Mouse (Mus musculus): ENCODE measurements around the gene Gm11492.
A peak's percentile ranks its signal among the peaks of the same experiment; 100 is the strongest.

Gene Gm11492

DNA sequence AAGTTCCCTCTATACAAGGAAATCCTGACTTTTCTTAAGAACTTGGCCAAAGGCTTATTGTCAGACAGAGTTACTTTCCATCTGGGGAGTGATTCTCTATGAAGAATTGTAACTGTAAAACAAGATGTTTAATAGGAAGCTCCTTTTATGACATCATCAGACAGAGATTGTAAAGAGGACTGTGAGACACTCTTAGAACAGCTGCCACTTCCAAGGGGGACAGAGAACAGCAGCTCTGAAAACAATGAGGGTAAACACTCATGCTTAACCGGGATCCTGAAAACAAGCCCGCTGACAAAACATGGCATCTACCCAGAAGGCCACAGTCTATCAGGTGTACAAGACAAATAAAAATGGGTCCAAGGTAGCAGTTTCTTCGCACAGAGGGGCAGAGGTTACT, at the start of gene Gm11492:
Gene Gm11492, plus strand, starts transcription at position 153 of the 400 bp plus-strand sequence.
- DNase-seq, result no peak

DNA sequence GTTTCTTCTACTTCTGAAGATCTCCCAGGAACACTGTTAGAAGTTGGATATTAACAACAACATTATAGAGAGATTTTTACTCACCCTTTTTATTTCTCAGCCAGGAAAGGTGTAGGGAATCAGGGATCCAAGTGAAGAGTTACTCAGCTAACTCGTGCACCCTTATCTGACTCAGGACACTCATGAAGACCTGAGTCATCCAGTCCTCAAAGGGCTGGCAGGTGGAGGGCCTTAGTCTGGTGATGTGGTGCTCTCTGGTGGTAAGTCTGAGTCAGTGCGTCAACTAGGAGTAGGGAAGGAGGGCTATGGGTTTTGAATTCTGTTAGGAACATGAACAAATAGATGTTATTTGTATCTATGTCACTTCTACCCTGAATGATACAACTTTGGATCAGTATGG, 47.2 kb upstream of the Gm11492 start:
- peak; percentile 7 for DNase-seq

DNA sequence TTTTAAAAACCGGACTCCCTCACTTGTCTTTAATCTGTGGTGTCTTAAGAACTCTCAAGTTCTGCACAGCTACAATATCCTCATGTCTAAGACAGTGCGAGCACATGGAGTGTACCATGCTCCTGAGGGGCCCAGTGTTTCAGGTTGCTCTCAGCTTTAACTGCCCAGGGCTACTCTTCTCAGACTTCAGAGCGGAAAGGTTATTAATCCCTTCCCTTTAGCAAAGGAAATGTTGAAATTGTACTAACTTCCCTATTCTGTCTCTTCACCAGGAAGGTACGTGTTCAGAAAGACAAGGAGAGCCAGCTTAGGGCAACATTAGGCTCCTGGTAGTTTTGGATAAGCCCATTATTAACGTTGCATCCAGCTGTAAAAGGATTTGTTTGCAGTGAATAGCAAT, 43.0 kb upstream of the Gm11492 start:
- DNase-seq, result no peak

DNA sequence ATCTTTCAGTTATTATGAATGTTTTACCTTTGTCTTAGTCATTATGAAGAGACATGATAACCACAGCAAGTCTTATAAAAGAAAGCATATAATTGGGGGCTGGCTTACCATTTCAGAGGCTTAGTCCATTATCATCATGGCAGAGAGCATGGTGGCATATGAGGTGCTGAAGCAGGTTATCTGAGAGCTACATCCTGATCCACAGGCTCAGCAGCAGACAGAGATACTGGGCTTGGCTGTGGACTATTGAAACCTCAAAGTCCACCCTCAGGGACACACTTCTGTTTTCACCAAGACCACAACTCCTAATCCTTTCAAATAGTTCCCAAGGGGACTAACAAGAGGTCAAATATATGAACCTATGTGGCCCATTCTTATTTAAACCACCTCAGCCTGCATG, 42.5 kb upstream of the Gm11492 start:
- no peak for DNase-seq

DNA sequence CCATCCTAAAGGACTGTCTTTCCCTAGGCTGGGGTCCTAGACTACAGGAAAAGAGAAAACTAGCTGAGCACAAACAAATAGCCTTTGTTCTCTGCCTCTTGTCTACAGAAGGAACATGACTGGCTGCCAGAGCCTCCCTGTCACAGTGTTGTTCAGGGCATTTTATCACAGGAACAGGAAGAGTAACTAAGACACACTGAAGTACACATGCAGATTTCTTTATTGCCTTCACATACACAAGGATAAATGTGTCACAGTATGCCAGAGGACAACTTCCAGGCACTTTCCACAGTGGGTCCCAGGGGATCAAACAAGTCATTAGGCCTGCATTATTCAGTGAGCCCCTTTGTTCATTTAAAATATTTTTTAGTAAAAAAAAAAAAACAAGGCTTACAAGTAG, 41.7 kb upstream of the Gm11492 start:
- no peak for DNase-seq

DNA sequence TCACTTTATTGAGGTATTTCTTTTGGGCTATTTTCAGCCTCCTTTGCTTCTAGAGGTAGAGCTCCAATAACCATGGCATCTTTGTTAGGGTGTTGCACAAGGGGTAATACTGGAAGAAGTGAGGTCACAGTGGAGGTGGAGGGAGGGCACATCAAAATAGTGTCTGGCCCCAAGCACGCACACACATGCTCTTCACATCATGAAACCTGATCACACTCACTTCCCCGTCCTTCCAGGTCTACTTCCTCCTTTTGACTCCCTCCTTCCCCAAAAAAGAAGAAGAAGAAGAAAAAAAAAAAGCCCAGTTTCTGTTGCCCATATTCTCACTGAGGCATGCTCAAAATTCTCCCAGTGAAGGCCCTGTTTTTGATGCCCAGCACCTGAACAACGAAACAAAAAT, 39.1 kb upstream of the Gm11492 start:
- no peak for DNase-seq

DNA sequence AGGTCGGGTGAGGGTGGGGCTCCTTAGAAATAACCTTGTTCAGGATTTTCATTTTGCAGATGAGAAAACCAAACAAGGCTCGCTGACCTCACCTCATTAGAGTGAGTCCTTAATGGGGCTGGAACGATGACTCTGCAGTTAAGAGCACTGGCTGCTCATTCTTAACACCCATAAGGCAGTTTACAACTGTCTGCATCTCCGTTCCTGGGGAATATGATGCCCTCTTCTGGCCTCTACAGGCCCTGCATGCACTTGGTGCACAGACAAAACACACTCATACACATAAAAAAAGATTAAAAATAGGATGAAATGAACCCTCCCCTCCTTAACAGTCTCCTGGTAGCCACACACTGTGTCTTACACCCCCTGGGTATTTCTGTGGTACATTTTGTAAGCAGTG, 38.5 kb upstream of the Gm11492 start:
- DNase-seq, result no peak

DNA sequence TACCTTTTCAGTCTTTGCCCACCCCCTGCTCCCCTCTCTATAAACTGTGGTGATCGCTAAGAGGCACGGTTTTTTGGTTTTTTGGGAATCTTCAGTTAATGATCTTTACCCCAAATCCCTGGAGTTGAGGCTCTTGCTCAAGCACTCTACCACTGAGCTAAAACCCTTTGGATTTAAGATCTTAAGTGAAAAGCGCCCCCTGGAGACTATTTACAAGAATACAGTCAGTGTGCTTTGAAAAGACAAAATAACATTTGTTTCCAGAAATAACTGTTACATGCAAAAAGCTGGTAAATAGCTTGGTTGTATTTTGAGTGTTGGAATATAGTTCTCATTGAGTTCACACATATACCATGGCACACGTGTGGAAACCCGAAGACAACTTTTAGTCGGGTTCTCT, 34.8 kb upstream of the Gm11492 start:
- no peak for DNase-seq

DNA sequence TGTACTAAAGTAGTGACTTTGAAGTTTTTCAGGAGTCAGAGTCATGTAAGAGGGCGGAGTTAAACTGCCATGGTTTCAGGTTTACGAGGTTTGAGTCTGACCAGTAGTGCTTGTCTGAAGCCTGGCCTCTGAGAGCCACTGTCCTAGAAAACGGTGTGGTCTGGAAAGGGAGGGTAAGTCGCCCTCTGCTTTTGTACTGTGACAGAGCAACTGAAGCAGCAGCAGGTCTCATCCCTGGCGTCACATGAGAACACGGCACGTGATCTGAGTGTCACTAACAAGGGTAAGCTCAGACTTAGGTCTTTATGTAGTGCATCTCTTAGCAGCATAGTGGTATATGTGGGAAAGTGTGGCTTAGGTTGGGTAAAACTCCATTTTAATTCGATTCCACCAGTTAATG, 24.2 kb upstream of the Gm11492 start:
- no peak for DNase-seq

DNA sequence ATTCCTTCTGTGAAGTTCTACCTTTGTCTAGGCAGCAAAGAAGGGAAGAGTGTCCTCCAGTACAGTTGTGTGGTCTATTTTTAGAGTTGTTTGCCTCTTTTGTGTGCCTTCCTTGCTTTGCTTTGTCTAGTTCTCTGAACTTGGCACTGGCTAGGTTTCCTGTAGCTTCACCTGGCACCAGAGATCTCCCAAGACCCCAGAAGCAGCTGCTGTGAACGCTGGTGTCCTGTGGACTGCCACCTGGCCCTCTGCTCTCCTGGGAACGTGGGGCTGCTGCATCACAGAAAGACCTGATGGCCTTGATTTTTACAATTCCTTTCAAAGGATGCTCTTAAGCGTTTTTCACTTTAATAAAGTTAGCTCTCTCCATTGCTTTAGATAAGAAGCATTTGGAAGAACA, 23.5 kb upstream of the Gm11492 start:
- no peak for DNase-seq

DNA sequence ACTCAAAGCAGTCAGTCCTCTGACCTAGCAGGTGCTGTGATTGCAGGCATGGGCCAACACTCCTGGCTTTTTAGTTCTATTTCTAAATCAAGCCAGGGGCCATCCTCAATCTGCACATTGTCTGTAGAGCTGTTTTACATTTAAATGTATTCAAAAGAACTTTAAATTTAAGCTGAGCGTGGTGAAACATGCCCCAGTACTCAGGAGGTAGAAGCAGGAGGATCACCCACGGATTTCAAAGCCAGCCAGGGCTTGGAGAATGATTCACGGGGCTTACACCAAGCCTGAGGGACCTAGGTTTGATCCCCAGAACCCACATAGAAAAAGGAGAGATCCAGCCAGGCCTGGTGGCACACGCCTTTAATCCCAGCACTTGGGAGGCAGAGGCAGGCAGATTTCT, 13.1 kb upstream of the Gm11492 start:
- DNase-seq, result no peak

DNA sequence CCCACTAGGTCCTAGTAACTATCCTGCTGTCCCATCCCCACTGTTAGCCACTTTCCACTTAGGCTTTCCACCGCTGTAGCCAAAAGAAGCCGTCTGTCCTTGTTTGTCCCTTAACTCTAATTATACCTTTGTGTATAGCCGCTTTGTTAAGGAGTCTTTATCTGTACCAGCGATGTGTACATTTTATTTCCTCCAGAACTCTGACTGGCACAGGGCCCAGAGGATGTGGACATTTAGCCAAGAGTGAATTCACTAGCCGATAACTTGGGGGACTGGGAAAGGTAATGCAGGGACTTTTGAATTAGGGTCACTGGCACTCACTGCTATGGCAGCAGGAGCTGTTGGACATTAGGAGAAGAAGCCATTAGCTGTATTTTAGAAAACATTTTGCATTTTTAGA, 12.1 kb upstream of the Gm11492 start:
- no peak for DNase-seq

DNA sequence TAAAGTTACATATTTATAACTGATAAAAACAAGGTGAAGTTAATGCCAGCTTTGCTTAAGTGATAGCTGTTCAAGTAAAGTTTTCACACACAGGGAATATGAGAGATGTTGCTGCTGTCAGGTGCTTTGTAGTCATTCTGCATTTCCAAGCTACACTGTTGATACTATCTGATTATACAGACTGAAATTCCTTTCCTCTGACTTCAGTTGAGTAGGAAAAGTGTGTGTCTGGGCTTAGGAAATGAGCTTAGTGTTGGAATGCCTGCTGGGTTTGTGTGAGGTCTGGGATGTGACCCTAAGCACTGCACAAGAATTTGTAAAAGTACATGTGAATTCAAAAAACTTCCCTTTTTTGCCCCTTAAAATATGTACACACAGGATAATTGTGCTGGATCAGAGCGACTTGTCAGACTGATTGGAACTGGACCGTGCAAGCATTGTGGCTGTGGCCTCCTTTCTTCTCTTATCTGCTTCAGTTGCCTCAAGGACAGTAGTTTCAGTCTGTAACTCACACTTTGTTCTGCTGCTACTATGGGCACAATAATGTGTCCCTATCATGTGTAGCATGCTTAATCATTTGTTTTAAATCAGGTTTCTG, 11.2 kb upstream of the Gm11492 start:
- no peak for DNase-seq

DNA sequence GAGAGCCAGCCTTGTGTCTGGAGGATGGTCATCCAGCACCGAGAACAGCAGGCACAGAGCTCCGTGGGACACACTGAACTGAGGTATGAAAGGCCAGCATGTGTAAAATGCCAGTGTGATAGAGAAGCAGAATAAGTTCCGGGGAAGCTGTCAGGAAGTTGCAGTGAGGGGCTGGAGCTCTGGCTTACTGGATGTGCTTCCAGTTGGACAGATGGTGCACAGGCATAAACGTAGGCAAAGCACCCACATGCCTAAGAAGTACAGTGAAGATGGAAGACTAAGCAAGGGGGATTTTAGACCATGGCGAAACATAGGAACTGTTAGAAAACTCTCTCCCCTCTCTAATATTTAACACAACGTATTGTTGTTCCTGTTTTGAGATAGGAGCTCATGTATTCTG, 5.2 kb upstream of the Gm11492 start:
- DNase-seq, result no peak

DNA sequence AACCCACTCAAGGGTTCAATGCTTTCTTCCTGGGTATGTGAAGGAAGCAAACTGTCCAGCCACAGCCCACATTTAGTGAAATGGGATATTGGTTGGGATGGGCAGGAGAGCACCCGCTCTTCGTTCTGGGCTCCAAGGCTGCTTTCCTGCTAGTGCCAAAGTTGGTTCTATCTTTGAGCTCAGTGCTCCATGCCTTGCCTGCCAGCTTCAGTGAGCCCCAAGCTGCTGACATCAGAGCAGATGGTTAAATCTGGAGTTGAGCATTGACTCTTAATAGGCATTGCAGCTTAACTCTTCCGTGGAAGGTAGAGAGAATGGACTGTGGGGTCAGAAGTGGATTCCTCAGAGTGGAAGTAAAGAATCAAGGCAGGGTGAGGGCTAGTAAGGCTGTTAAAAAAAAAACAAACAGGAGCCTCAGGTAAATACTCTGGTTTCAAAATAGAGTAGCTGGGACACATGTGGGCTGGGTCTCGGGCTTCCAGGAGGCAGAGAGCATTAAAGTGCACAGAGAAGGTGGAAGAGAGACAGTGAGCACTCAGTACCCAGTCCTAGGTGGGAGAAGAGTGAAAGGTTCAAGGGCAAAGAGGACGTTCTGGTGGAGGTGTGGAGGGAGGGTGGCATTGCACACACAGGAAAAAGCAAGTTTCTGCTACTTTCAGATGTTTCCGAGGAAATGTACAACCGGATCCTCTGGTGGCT, 2.0 kb downstream of the Gm11492 start, which contains the start of gene Sept4:
Gene Sept4, plus strand, starts transcription at position 649 of the 699 bp plus-strand sequence.
- no peak for DNase-seq

DNA sequence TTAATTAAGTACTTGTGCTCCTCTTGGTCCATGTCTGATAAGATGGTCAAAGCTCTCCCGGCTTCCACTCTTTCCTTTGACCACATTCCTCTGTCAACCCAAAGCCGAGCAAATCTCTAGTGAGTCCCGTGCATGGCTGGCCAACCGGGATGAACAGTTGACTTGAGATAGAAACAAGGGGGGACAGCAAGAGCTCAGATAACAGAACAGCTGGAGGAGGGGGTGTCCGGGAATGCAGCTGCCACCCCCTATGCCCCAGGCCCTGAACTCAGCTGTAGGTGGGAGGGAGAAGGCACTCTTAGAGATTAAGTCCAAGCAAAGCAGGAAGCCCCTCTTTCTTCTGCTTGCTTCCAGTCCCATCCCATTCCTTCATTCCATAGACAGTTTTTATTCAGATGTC, 4.3 kb downstream of the Gm11492 start:
- no peak for DNase-seq

DNA sequence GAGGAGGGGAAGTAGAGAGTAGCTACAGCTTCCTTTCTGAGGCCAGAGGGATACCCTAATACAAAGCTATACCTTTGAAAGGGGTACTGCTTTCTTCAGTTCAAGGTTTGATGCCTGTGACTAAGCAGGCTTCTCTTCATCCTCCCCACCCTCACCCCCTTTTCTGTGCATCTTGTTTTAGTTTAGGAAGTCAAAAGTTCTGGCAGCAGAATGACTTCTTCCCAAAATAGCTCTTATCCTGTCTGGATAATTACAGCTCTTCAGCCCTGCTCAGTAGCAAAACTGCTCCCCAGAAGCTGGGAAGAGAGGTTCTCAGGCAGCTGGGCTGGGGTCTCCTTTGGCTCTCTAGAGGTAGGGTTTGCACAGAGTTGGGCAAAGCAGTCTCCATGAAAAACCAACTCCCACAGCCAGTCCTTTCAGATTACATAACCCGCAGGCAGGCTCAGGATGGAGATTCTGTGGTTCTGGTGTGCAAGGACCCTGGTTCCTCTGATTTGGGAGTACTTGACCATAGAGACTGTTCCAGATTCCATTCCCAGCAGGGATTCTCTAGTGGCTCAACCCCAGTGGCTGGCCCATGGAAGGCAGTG, 5.0 kb downstream of the Gm11492 start:
- no peak for DNase-seq

DNA sequence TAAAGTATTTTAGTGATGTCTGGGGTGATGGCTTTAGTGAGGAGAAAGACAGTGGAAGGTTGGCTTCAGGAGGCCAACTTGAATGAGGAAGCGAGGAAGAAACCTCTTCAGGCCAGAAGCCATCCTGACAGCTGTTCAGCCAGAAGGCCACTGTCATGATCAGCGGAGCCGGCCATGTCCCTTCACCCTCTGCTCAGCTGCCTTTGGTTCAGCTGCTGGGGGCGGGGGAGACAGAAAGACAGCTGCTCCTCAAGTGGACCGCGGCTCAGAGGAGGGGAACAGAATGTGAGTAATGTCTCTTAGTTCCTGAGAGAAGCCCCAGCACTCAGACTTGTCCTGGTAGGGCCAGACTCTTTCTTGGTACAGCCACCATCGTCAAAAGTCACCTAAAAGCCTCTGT, 7.3 kb downstream of the Gm11492 start:
- DNase-seq, result no peak

DNA sequence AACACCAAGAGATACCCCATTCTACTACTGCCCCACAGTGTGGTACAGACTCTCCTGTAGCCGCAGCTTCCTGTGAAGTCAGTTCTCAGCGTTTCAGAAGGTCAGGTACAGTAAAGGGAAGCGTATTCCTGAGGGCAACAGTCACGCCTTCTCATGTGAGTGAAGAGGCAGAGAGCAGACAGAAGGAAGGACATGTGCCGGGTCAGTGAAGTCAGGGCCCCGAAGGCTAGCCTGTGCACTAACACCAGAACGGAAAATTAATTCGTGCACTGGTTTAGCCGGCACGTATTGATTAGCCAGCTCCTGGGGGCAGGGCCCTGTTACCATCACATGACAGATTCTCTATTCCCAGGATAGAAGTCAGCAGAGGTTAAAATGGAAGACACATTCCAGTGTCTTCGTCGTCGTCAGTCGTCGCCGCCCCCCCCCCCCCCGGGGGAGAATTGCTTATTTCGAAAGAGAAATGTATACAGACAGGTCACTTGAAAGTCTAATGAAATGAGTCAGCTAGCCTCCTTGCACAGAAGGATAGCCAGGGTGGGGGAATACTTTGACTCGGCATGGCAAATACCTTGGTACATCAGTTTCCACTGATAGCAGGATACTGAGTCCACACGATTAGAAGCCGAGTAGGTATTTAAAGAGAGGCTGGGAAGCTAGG, 8.2 kb downstream of the Gm11492 start:
- DNase-seq, result no peak

DNA sequence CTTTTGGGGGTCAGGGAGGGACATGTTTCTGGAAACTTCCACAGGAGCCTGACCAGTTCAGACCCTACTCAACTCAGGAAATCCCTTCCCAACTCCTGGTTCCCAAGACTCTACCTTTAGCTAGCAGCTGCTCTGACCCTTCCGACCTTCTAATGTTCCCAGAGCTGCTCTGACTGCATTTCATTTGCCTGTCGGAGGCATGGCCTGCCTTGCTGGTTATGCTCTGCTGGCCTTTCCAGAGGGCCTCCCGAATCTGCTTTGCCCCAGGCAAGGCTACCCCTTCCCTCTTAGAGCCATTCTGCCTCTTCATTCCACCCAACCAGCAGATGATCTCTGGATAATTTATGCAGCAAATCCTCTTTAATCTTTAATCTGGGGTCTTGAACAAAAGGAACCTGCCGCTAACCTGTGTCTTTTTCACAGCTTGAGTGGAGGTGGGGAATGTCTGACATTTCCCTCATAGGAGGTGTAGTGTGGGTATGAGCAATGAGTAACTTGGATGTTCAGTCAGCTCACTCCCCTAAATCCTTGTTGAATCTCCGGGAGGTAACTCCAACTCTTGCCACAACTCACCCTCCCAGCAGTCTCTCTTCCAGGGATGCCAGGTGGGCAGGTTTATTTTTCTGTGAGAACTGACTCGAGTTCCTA, 11.3 kb downstream of the Gm11492 start:
- no peak for DNase-seq

DNA sequence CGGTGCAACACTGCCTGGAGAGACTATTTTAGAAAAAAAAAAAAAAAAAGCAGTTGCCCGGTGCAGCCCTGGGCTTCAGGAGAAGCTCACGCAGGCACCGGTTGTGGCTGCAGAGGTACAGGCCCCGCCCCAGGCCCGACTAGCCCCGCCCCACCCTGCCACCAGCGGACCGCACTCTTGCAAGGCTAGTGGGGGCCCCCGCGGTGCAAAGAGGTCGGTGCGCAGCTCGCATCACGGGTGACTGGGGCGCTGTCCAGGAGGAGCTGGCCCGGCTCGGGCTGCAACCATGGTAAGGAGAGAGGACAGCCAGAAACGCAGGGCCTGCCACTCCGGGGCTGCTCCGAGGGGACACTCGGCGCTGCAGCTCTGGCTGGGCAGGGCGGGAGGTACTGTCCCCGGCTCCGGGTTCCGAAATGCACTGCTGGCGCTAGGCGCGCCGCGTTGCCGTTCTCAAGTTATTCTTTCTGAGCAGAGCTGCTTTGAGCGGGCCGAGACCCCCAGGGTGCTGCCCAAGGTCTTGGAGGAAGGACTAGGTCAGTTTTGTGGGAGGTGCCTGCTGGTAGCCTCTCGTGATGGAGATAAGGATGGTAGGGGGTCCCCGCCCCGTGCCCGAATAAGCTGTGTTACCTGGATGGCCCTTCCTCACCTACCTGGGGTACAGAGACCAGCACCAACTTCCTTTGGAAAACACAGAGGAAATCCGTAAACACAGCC, 12.0 kb downstream of the Gm11492 start:
- DNase-seq, result peak; percentile 63

DNA sequence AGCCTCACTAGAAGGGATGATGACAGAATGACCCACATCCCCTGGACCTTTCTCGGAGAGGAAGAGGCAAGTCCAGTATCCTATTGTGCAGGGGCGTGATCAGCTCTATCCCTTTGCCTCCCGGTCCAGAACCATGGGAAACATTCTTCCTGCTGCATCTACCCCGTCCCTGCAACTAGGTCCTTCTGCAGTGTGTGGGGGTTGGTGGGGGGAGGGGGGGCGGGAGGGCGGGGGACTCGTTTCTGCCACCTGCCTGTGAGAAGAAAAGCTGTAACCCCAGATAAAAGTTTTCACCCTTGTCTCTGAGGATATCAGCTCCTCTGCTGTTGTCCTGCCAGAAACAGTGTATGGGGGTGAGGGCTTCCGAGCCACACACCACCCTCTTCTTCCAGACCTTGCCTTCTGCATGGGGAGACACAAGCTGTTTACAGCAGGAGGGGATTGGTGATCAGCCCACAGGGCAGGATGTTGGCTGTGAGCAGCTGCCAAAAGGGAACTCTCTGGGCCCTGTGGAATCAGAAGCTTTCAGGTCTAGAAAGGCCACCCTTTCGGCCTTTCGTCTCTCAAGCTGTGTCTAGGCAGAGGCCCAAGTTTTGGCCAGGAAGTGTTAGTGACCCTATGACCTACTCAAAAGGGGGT, 12.6 kb downstream of the Gm11492 start:
- DNase-seq, result no peak
